Mouse (Mus musculus) heart, adult 18-20 months (tissue): ENCODE results near the gene Prkce. TPM values are rescaled to one million over a fixed set of nuclear protein-coding genes. Genes with fewer than 3 reads are reported as not detected.
A peak's percentile ranks its signal among the peaks of the same experiment; 100 is the strongest.

ENCODE experiments used
- DNase-seq, 2 experiments: peaks; one replicate each; pipeline ENCODE4 v3.0.0; 2021 to 2022; ENCODE audit warnings: mixed read lengths in 1 of 2
- total RNA-seq, 2 experiments: library from RNA; stranded (reverse); gene quantifications; 2 replicates each; pipeline ENCODE4 v1.2.3; 2021

The Prkce gene
- total RNA-seq, 2 experiments from 2014 or later = 26.1 to 27.0 TPM

DNA sequence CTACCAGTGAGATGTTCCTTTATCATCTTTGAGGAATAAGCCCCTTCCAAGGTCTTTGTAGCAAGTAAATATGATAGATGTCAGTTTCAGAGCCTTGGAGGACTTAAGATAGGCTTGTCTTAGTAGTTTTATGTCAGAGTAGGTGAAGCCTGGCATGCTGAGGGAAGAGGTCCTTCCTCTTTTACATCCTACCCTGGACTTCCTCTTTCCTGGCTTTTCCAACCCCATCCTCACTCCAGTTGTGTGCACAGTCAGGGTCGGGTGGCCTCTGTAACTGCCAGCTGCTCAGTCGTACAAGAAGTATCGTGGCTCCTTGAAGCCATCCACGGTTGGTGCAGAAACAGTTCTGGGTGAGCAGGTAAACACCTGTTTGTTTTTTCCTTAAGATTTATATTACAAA lies 517.7 kb downstream of the Prkce start:
- DNase-seq = no peak

DNA sequence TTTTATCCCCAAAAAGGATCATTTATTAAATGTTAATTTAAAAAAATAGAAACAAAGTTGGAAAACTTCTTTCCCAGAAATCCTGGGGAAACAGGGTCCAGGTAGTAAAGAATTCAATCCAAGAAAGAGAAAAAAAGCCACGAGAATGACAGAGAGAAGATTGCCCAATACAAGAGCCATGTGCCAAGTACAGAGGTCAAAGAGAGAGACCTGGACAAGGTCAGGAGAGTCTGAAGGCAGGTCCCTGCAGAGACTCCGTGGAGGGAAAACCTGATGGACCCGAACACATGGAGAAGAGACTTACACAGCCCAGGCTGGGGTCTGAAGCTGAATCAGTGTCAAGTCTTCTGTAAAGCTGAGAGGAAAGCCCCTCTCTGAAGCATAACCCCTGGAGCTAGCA lies 519.4 kb downstream of the Prkce start:
- DNase-seq = no peak

DNA sequence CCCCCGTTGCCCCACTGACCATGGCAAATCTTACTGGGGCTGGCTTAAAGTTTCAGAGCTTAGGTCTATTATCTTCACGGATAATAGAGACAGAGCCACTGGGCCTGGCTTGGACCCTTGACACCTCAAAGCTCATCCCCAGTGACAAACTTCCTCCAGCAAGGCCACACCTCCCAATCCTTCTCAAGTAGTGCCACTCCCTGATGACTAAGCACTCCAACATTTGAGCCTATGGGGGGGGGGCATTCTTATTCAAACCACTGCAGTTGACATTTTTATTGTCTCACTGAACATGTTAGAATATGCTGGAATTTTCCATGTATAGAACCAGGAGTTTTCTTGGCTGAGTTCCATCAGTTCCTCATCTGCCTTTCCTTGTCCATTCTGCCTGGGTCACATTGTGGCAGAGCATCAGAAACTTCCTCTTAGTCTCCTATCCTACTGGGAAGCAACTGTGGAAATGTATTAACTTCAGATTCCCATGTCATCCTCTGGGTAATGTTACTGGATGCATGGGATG lies 523.3 kb downstream of the Prkce start:
- no peak for DNase-seq

DNA sequence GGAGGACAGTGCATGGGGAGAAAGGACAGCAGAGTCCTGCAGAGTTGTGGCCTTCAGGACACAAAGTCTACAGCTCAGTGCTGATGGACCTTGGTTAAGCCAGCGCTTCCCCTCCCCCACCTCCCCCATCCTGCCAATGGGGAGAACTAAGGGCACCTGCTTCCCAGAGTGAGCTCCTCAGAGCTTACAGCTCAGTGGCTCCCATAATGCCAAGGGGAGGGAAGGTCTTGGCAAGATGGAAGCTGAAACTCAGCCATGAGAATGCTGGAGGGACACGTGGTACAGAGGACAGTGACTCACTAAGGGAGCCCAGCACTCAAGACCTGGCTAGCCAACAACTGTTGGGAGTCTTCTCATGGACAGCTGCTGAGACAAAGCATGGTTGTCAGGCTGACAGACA lies 530.2 kb downstream of the Prkce start:
- peak; percentile 32 to 49 for DNase-seq

DNA sequence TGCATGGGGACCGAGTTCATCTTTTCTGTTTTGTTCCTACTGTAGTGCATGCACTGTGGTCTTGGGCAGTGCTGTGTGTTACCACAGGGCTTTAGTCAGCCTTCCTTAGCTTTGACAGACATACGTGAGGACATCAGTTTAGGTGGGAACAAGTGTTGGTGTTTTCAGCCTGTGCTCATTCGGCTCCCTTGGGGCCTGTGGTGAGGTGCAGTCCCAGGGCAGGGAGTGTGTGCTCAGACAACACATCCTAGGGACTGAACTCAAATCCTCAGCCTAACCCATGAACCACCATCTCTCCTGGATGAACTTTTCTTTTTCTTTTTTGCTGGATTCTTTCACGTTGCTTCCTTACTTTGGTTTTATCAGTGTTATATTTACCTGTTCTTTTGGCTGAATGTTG lies 535.8 kb downstream of the Prkce start:
- DNase-seq = no peak

DNA sequence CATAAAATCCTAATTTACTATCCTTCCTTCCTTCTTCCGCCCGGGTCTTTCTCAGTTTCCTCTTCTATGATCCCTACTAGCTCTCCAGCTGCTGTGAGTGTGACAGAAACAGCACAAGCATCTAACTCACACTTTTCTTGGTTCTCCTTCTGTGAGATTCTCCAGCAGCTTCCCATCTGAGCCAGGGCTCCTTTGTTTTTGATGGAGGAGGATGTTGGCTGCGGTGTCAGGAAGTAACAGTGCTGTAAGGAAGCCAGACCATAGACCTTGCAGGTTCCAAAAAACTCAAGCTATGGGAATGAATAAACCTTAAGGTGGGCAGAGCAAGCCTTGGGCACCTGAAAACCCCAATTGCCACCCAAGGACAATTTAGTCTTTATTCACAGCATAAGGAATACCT lies 537.7 kb downstream of the Prkce start:
- DNase-seq = peak; percentile 29 to 57

DNA sequence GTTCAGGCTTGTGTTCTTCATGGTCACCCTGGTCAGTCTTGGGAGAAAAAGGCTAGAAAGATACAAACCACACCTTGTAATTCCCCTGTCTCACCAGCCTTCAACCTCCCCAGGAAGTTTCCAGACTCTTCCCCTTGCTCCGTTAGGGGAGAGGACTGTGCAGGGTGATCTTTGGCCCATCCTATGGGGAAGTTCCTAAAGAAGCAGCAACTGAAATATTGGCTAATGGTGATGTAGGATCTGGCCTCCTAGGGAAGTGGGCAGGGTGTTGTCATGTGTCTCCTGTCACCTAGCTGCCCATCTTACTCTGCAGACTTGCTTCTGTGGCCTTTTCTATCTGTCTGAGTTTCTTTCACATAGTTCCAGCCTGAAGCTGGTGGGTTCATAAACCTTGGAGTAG lies 538.9 kb downstream of the Prkce start:
- DNase-seq = no peak

Other genes starting within 250 kb of the Prkce start
- gene Srbd1, start 22.6 kb upstream of the Prkce start, total RNA-seq = 10 to 100 TPM; 12.5 to 13.0 TPM